Mouse (Mus musculus): ENCODE measurements around the gene Ino80d.
"Not testable (repeated sequence)": the region's sequence is repeated elsewhere in the genome, so short reads cannot be mapped to it uniquely, and the experiment has no call there.

Ino80d gene

DNA sequence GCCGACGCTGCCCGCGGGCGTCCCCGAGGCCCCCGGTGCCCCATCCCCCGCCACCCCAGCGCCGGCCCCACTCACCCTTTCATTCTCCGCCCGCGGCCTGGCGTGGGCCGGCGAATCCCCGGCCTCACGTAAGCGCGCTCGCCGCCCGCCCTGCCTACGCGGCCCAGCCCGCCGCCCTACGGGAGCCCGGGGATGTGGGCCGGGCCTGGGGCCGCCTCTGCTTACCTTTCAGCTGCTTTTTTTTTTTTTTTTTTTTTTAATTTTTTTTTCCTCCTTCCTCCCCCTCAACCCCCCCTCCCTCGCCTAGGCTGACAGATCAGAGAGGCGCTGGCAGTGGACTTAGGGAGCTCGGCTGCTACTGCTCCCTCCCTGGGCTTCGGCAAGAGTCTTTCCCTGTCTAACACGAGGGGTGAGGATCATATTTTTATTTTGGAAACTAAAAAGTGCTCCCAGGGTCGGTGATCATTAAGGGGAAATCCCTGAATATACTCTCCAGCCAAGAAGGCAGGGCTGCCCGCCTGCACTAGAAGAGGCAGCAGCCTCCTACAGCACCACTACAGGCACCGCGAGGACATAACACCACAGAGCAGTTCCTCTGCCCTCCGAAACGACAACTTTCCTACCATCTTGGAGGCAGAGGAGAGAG, at the start of gene Ino80d:
TSS of gene Ino80d (minus strand) at position 532 of the 646 bp plus-strand sequence.
- DNase-seq (ENCODE audit: low read depth) = peak; percentile 76

DNA sequence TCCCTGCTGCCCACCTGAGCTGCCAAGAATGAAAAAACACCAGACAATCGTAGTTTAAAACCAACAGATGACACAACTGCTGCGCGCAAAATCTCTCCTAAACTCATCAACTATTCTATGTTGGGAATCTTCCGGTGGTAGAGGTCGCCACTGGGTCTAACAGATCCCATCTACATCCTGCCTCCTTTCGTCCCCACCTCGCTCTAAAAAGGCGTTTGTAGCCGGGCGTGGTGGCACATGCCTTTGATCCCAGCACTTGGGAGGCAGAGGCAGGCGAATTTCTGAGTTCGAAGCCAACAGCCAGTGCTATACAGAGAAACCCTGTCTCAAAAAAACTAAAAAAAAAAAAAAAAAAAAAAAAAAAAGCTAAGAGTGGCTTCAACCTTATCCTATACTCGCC, 25.8 kb upstream of the Ino80d start:
- no peak for DNase-seq (ENCODE audit: low read depth)

DNA sequence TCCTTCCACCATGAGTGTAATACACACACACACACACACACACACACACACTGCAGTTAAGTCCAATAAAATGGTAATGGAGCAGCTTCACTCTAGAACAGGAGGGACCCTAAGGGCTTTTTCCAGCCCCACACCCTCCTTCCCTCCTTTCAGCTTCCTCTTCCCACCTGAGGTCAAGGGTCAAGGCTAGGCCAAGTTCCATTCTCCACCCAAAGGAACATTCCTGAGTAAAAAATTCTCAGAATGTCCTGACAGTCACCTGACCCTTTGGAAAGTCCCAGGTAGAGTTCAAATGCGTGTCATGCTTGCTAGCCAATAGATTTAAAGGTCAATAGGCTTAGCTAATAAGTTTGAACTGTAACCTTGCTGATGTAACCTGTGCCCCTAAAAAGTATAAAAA, 24.1 kb upstream of the Ino80d start:
- not testable (repeated sequence) for DNase-seq (ENCODE audit: low read depth)

DNA sequence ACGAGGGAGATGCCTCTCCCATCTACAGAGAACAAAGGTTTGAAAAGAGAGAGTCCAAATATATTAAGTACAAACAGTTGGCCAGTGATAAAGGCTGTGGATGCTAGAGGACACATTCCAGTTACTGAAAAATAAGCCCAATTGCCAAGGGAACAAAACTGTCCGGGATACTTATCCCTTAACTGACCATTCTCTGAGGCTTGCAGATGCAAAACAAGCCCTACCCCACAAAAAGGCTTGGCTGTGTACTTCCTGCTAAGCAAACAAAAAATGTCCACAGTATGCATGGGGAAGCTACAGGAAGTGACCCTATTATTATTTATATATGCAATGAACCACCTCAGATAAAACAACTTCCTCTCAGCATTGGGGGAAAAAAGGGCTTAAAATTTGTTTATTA, 23.5 kb upstream of the Ino80d start:
- DNase-seq (ENCODE audit: low read depth) = no peak

DNA sequence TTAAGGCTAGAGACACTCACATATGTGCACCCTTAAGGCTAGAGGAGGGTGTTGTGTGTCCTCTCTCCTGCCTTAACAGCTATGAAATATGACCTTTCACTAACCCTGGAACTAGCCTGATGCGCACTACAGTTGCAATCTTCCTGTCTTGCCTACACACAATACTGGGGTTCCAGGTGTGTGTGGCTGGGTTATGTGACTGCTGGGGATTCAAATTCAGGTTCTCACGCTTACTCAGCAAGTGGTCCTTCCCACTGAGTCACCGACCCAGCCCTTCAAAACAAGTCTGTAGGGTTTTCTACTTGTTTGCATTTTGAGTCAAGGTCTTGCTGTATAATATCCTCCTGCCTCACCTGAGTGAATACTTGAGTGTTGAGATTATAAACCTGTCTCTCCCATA, 20.1 kb upstream of the Ino80d start:
- no peak for DNase-seq (ENCODE audit: low read depth)

DNA sequence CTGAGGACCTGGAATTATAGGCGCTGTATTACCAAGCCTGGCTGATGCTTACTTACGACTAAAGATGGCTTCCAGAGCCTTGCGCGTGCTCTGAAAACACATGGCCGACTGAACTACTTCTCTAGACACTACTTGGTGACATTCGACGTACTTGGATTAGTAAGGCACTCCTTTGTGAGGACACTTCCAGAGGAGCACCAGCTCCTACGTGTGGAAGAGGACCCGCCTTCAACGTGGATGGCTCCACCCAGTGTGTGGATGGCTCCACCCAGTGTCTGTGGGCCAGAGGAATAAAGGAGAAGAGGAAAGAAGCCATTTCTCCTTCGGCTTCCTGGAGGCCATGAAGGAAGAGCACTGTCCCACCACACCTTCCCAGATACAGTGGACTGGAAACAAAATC, 17.3 kb upstream of the Ino80d start:
- no peak for DNase-seq (ENCODE audit: low read depth)

DNA sequence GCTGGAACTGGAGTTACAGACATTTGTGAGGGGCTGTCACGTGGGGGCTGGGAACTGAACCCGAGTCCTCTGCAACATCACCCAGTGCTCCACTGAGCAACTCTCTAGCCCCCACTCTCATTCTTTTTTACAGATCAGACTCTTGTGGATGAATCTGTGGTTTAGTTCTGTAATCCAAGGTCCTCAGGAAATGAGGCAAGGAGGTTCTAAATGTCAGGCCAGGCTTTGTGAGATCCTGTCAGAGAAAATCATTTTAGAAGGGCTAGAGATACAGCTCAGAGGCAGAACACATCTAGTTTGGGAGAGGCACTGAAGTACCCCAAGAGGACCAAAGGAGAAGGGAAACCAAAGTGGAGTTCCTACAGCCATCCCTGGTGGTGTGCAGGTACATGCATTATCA, 16.4 kb upstream of the Ino80d start:
- DNase-seq (ENCODE audit: low read depth) = no peak

DNA sequence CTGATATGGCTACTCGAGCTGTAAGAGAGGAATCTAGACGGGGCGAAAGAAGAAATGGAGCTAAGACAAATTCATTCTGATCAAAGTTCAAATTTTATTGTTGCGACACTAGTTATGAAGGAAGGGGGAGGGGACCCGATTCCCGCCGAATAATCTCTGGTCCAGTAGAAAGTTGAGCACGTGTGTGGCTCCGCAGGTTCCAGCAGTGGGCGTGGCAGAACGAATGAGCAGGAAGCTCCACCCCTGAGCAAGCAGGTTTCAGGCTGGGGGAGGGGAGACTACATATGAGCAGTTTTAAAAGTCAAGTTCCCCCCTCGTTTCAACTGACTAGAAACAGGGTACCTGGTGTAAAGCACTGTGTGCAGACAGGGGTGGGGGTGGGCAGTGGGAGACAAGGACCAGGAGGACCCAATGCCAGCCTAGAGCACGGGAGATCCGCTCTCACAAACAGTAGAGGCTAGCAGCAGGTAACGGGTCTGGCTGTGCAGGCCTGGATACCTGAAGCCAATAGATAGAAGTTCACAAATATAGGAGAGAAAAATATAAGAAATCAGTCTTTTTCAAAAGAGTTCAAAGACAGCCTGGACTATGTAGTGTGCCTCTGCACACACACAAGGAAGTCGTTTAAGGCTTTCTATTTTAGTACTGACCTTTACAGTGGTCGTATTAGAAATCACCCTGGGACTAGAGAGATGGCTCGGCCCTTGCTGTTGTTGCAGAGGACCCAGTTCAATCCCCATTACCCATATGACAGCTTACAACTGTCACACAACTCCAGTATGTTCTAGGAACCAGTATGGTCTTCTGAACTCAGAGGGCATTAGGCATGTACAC, 15.6 kb upstream of the Ino80d start:
- no peak for DNase-seq (ENCODE audit: low read depth)

DNA sequence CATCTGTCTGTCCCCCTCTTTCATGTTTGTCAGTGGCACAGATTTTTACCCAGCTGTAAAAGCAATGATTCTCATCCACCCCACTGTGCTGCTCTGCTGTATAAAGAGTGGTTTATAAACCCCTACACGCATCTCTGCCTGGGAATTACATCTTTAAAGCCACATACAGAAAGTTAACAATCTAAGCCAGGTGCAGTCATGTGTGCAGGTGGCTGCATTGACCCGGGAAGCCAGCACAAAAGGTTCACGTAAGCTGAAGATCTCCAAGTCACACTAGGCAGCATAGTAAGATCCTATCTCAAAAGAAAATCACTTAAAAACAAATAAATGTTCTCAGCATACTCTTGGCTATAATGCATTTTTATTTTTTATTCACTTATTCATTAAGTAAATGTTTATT, 14.8 kb upstream of the Ino80d start:
- DNase-seq (ENCODE audit: low read depth) = no peak

DNA sequence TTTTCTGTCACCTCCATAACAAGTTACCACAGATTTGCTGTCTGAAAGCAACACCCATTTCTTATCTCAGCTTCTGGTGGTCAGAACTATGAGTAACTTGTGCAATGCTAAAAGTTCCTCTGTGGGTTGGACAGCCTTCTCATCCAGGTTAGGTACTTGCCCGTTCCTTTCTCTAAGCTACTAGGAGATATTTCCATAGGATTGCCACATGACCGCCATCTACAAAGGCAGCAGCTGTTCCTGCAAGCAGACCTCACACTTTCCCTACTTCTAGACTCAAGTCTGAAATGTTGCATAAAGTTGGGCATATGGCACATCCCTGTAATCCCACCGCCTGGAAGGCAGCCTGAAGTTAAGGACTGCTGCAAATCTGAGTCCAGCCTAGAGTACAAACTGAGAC, 11.7 kb upstream of the Ino80d start:
- DNase-seq (ENCODE audit: low read depth) = no peak

DNA sequence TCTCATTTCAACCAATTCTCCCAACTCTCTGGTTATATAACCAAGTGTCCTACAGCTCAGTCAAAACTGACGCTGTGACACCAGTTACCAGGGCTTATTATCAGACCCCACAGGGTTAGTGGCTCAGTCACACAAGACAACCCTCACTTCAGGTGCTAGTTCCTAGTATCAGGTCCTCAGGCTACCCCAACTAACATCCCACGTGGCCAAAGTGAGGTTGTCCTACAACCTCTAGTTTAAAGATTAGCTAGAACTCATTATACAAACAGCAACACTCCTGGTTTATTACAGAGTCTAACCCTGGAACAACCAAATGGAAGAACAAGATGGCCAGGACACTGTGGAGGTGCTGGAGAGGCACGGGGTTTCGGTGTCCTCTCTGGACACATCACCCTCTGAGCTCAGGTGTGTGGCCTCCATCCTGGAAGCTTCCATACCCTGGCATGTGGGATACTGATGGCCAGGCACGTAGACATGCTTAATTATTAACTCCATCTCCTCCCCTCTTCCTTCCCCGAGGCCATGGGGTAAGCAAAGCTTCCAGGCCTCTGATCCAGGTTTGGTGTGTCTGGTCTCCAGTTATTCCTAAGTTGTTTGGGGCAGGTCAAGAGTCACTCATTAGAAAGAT, 9.5 kb upstream of the Ino80d start:
- DNase-seq (ENCODE audit: low read depth) = no peak

DNA sequence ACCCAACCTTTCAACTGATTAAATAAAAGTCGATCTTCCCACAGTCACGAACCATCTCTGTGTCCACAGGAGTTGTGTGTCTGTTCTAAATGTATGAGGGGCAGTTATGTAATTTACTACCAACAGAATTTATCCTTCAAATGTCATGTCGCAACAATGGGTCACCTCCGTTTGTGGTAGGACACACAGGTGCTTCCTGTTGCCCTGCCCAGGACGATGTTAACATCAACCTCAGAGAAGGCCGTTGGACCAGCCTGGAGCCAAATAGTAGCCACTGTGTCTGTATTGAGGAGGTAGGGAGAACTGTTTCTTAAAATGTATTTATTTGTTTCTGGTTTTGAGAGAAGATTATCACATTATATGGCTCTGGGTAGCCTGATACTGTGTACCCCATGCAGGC, 7.5 kb upstream of the Ino80d start:
- DNase-seq (ENCODE audit: low read depth) = no peak

DNA sequence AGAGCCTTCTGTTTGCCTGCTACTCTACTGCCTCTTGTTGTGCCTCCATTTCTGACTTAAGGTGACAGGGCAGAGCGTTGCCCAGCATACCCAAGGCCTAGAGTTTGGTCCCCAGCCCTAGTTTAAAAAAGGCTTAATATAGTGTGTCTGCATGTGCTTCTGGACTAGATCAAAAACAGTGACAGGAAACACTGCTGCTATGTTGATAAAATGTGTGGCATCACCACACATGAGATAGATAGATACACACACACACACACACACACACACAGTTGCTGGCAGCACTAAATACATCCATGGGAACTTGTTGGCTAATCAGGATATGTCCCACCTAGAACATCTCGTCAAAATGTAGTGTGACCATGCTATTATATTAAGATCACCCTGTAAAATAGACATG, 5.9 kb upstream of the Ino80d start:
- no peak for DNase-seq (ENCODE audit: low read depth)

DNA sequence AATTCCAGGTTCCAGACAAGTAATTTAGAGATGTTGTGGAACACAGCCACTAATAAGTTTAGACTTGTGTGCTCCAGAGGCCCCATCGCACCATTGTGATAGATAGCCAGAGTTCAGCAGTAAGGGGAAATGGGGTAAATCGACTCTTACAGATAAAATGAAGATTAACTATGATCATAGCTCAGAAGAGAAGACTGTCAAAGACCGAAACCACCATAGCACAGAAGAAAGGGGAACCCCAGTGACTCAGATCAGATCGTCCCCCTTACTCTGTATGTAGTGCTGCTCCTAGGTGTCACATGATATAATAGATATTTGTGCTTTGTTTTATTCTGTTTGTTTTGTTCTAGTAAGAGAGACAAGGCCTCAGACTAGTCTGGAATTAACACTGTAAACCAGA, 5.2 kb upstream of the Ino80d start:
- no peak for DNase-seq (ENCODE audit: low read depth)

DNA sequence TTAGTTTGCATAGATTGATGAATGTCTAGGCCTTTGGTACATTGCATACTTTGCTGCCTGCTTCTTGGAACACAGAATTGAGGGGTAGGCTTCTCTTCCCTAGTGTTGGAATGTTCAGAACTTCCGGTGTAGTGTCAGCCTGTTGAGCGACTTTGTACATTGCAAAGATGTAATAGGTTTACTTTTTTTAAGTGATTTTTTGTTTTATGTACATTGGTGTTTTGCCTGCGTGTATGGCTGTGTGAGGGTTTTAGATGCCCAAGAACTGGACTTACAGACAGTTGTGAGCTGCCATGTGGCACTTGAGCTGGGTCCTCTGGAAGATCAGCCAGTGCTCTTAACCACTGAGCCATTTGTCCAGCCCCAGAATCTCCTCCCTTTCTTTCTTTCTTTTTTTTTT, 1.1 kb upstream of the Ino80d start:
- DNase-seq (ENCODE audit: low read depth) = no peak

DNA sequence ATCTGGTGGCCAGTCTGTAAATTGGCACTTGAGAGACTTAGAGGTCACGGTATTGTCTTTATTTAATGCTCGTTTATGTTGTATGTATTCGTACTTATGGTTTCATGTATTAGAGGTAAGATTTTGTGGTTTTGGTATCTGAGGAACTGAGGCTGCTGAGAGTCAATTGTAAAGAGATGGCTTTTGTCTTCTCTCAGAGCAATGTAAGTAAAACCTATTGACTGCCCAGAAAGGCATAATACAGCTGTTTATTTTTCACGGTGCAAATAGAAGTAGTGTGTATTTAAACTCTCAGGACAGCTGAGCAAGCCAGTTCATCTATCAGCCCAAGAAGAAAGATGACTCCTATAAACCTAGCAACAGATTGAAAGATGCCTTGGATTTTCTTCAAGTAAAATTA, 629 bp upstream of the Ino80d start:
- no peak for DNase-seq (ENCODE audit: low read depth)

DNA sequence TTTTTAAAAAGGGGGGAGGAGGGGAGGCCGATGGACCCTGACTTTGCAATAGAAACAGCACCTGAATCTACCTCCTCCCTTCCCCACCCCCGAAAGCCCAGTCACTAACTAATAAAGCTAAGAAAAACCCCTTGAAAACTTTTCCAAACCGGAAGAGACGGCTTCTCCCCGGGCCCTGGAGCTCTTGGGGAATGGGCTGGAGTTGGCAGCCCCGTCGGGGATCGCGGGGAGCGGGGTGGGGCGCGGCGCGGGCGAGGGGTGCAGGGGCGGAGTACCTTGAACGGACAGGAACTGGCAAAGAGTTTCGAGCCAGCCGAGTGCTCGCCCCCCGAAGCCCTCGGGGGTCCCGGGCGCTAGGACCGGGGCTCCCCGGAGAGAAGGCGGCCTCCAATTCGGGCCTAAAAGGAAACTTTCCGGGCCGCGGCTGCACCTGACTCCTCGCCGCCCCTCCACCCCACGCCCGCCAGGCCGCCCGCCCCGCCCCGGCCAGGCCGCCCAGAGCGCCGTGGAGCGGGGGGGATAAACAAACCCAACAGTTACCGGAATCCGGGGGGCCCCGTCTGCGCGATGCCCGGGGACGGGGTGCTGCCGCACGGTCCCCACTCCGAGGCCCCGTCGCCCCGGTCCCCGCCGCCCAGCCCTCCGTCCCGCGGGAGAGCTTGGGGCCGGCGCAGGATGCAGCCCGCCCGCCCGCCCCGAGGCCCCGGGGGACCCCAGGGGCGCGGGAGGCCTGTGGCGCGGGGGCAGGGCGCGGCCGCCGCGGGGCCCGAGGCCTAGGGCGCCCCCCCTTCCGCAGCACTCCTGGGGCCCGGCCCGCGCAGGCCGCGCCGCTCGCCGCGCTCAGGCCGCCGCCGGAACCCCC, 962 bp downstream of the Ino80d start:
- no peak for DNase-seq (ENCODE audit: low read depth)

DNA sequence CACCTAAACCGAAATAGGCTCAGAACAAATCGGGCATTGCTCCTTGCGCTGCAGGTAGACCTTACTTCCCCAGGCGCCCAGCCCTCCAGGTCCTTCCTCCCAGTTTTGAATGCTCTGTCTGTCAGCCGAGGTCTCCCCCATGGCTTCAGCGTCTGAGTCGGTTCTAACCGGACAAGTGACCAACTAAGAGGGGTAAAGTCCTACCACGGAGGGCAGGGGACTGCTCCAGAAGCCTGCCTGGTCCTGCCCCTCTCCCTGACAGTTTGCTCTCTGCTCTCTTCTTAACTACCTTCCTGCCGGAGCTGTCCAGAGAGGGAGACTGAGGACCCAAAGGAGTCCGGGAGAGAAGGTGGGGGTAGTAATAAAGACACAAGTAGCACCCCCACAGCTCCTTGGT, 1.6 kb downstream of the Ino80d start:
- no peak for DNase-seq (ENCODE audit: low read depth)

DNA sequence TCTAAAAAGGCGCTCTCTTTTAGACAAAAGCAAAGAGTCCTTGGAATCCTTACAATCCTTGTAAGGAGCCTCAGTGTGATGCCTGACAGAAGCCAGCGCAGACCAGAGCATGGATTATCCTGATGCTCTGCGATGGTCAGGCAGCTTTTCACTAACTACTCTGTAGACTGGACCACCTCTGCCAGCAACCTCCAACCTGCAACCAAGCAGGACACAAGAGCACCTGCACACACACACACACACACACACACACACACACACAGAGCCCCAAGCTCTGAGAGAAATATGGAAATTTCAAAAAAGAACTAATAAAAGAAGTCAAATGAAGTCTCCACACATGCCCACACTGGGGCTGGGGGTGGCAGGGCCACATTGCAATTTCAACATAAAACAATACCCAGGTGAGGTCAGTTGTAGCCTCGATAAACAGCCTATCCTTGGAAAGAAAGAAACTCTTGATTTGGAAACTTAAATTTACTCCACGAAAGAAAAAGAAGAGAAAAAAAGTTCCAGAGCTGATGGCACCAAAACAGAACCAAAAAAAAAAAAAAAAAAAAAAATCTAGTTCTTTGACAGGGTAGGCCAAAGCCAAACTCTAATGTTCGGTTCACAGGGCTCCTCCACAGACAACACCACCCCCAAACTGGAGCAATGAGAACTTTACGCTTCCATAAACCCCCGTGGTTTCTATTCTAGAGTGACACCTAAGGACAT, 2.2 kb downstream of the Ino80d start:
- no peak for DNase-seq (ENCODE audit: low read depth)

DNA sequence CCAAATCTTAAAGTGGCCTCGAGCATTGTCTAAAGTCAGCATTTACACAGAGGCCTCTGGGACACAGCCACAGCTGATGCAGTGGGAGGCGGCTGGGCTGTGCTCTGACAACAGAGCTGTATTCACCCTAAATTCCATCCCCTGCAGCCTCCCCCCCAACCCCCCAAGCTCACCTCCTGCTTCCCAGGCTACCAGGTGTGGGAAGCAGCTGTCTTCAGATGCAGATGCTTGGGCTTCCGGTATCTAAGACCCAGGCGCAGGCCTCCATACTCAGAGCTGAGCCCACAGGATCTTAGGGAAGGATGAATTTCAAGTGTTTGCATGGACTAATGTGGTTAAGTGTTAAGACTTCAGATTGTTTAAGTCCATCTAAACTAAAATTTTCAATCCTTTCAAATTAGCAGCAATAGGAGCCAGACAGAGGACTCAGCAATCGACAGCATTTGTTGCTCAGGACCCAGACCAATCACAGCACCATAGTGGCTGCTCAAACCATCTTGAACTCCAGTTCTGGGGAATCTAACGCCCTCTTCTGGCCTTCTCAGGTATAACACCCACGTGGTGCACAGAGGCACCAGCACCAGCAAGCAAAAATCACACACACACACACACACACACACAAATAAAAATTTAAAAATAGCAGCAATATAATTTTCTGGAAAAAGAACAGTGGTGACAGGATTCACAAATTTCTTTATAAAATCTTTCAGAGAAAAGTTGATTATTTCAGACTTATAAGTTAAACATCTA, 3.8 kb downstream of the Ino80d start:
- DNase-seq (ENCODE audit: low read depth) = no peak
